Mouse (Mus musculus): ENCODE data around the gene Mier2.

- no peak for TF ChIP-seq CTCF (IDR thresholded peaks at IDR 0.05)
- TF ChIP-seq POLR2A (IDR thresholded peaks at IDR 0.05; ENCODE audit: insufficient read depth, low read depth, low read length) = no peak
- no peak for TF ChIP-seq EP300 (IDR thresholded peaks at IDR 0.05; ENCODE audit: insufficient read depth, low read depth, low read length)
Observed at GRCm38 (mm10) chr10:79587752-79588126, 32.7 kb upstream of the Mier2 start.
